Mouse (Mus musculus): ENCODE results near the gene Fadd.

Gene Fadd

GRCm38 (mm10) chr7:144531585-144532378 is 50.5 kb downstream of the Fadd start:
- no peak for DNase-seq (ENCODE audit: low spot score)

DNA sequence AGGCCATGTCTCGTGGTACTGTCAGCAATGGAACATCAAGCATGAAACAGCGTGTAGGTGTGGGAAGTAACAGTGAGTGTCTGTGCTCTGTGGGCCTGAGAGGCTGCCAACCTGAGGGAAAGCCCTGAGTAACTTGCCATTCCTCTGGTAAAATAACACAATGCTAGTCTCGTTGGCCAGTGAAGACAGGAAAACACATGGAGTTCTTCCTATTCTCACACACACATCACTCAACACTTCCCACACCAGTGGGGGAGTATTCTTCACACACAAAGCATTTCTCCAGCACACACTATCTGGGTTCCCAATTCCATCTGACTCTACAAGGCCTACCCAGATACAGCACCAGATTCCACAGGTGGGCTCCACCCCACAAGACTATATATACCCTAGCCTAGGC is 52.4 kb downstream of the Fadd start:
- no peak for DNase-seq (ENCODE audit: low spot score)

GRCm38 (mm10) chr7:144527723-144528221 is 54.5 kb downstream of the Fadd start:
- DNase-seq (ENCODE audit: low spot score): no peak
